21 mouse cellular contexts compared by ENCODE assay signal in the genomic region with DNA sequence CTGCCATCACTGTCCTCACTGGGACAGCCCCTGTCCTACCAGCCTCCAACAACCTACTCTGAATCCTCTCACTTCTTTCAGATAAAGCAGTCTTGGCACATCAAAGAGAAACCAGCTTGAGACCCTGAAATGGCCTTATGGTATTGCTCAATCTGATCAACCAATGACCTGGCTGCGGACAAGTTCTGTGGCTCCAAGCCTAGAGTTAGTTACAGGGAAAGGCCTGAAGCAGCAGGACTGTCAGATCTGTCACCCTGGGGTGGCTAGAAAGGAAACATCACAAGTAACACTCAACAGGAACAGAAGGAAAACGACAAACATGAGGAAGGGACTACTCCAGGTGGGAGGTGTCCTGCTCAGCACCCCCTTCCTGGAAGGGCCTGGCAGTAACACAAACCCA.
"Had no signal": no experiment of that assay in that cellular context is flagged by ENCODE, and none has a peak within 500 bp of the region (broad histone marks: within the 10 kb centered on the region; RNA-seq: fewer than 3 reads in every experiment).

No protein-coding gene starts in this region.

- H3K27me3 ChIP-seq: limb, embryonic 12.5 days; limb, embryonic 15.5 days; liver, embryonic 13.5 days; midbrain, embryonic 12.5 days; midbrain, embryonic 15.5 days; neural tube, embryonic 12.5 days; neural tube, embryonic 15.5 days had no signal

- H3K9me3 ChIP-seq: limb, embryonic 12.5 days; limb, embryonic 15.5 days; liver, embryonic 13.5 days; midbrain, embryonic 12.5 days; midbrain, embryonic 15.5 days; neural tube, embryonic 12.5 days; neural tube, embryonic 15.5 days had no signal

- DNase-seq: kidney, adult 18-20 months; kidney, adult 9 months; kidney, postnatal 14 days; kidney, postnatal 4 days; left cerebral cortex, postnatal 4 days; liver, embryonic 13.5 days; lung, embryonic 14.5 days; right cerebral cortex, adult 18-20 months; right cerebral cortex, postnatal 14 days; right cerebral cortex, postnatal 4 days; thymus, adult 2 months; thymus, postnatal 14 days; thymus, postnatal 4 days had no signal

- H3K27ac ChIP-seq: limb, embryonic 12.5 days; limb, embryonic 15.5 days; liver, embryonic 13.5 days; macrophage; midbrain, embryonic 12.5 days; midbrain, embryonic 15.5 days; neural tube, embryonic 12.5 days; neural tube, embryonic 15.5 days; stomach, postnatal 0 days had no signal

- H3K4me2 ChIP-seq: limb, embryonic 12.5 days; limb, embryonic 15.5 days; liver, embryonic 13.5 days; lung, embryonic 14.5 days; midbrain, embryonic 12.5 days; midbrain, embryonic 15.5 days; neural tube, embryonic 12.5 days; neural tube, embryonic 15.5 days had no signal

- H3K9ac ChIP-seq: limb, embryonic 12.5 days; limb, embryonic 15.5 days; liver, embryonic 13.5 days; lung, embryonic 14.5 days; midbrain, embryonic 12.5 days; midbrain, embryonic 15.5 days; neural tube, embryonic 12.5 days; neural tube, embryonic 15.5 days had no signal

- H3K4me1 ChIP-seq: limb, embryonic 12.5 days; limb, embryonic 15.5 days; midbrain, embryonic 12.5 days; midbrain, embryonic 15.5 days; neural tube, embryonic 12.5 days; neural tube, embryonic 15.5 days had no signal

- H3K4me3 ChIP-seq: limb, embryonic 12.5 days; limb, embryonic 15.5 days; liver, embryonic 13.5 days; midbrain, embryonic 12.5 days; midbrain, embryonic 15.5 days; neural tube, embryonic 12.5 days; neural tube, embryonic 15.5 days had no signal

- ATAC-seq: midbrain, embryonic 15.5 days had no signal
